ENCODE assay signal across 9 mouse cellular contexts in the genomic region with DNA sequence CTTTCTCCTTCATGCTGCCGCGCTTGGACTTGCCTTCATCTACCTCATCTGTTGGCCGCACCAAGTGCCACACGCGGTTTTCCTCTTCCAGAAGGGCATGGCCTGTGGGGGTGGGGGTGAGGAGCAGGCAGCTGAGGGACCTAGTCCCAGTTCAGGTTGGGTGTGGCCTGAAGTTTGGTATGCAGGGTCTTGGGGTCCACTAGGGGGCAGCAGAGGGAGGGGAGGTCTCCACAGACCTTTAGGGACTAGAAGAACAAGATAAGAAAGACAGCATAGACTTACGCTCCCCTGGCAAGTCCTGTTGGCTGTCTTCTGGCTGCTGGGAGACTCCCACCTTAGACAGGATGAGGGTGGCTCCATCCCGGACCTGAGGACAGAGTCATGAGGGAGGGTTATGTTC. TPM values are rescaled to one million over a fixed set of nuclear protein-coding genes. Genes with fewer than 3 reads are reported as not detected.
DNase-seq lines count a peak whose midpoint lies in the region; ATAC-seq and TF ChIP-seq lines count a peak whose summit lies in the region.
"Had no signal": no experiment of that assay in that cellular context is flagged by ENCODE, and none has a peak within 500 bp of the region (broad histone marks: within the 10 kb centered on the region; RNA-seq: fewer than 3 reads in every experiment).

No protein-coding gene starts in this region.

- H3K27me3 ChIP-seq in hindbrain, embryonic 11.5 days (ENCODE audit: control insufficient read depth, insufficient read depth, low read length) = no peaks in the 10 kb centered on the region
- no peaks in the 10 kb centered on the region for H3K27me3 ChIP-seq in hindbrain, embryonic 13.5 days
- H3K27me3 ChIP-seq in kidney, postnatal 0 days (ENCODE audit: insufficient read depth, low read length) = no peaks in the 10 kb centered on the region
- H3K27me3 ChIP-seq: limb, embryonic 12.5 days had no signal

- H3K4me1 ChIP-seq in hindbrain, embryonic 11.5 days (replicated peaks; ENCODE audit: control insufficient read depth, insufficient read depth, low read length) = no peaks in the 10 kb centered on the region
- H3K4me1 ChIP-seq in hindbrain, embryonic 13.5 days (replicated peaks) = no peaks in the 10 kb centered on the region
- no peaks in the 10 kb centered on the region for H3K4me1 ChIP-seq in kidney, postnatal 0 days (replicated peaks; ENCODE audit: insufficient read depth, low read length)
- H3K4me1 ChIP-seq: limb, embryonic 12.5 days had no signal

- TF ChIP-seq CTCF in kidney, postnatal 0 days (IDR thresholded peaks at IDR 0.05; ENCODE audit: low read depth) = peak; percentile 91

- ATAC-seq in hindbrain, embryonic 11.5 days (ENCODE audit: low FRiP score) = no peak; the same call in 1 of the 2 replicates
- no peak for ATAC-seq in hindbrain, embryonic 13.5 days (ENCODE audit: low FRiP score)
- no peak for ATAC-seq in kidney, postnatal 0 days (replicated peaks; ENCODE audit: low FRiP score, low read depth)
- peak; percentile 96 for ATAC-seq in megakaryocyte progenitor cell, adult 5-6 weeks (replicated peaks; ENCODE audit: poor library complexity)

- intact Hi-C loops in gastrocnemius, postnatal 14 days (cut with DNase I; ENCODE audit: low total_unique reads) = no loop called here

- H3K9ac ChIP-seq in hindbrain, embryonic 11.5 days (ENCODE audit: low read depth, low read length) = no peak overlapping the region
- no peak overlapping the region for H3K9ac ChIP-seq in hindbrain, embryonic 13.5 days
- no peak overlapping the region for H3K9ac ChIP-seq in kidney, postnatal 0 days (ENCODE audit: low read depth, low read length)
- H3K9ac ChIP-seq: limb, embryonic 12.5 days had no signal

- no peak overlapping the region for H3K4me2 ChIP-seq in hindbrain, embryonic 11.5 days (replicated peaks; ENCODE audit: low read depth, low read length)
- no peak overlapping the region for H3K4me2 ChIP-seq in hindbrain, embryonic 13.5 days
- H3K4me2 ChIP-seq in kidney, postnatal 0 days (ENCODE audit: low read length) = no peak overlapping the region
- H3K4me2 ChIP-seq: limb, embryonic 12.5 days had no signal

- WGBS in hindbrain, embryonic 11.5 days = 69% methylated on average over 7 of the region's 7 CpGs
- WGBS in hindbrain, embryonic 13.5 days = 61% methylated on average over 7 of the region's 7 CpGs
- WGBS in kidney, postnatal 0 days = 57% methylated on average over 7 of the region's 7 CpGs

- no peaks in the 10 kb centered on the region for H3K9me3 ChIP-seq in hindbrain, embryonic 11.5 days (ENCODE audit: control insufficient read depth, low read length)
- no peaks in the 10 kb centered on the region for H3K9me3 ChIP-seq in hindbrain, embryonic 13.5 days
- H3K9me3 ChIP-seq in kidney, postnatal 0 days (replicated peaks; ENCODE audit: low read length) = no peaks in the 10 kb centered on the region
- H3K9me3 ChIP-seq: limb, embryonic 12.5 days had no signal

- no peak overlapping the region for H3K4me3 ChIP-seq in hindbrain, embryonic 11.5 days (ENCODE audit: low read depth, low read length)
- no peak overlapping the region for H3K4me3 ChIP-seq in hindbrain, embryonic 13.5 days
- H3K4me3 ChIP-seq in kidney, postnatal 0 days (replicated peaks; ENCODE audit: low read depth, low read length) = no peak overlapping the region
- H3K4me3 ChIP-seq: limb, embryonic 12.5 days had no signal

- no peak overlapping the region for H3K27ac ChIP-seq in hindbrain, embryonic 11.5 days (ENCODE audit: low read depth, low read length)
- H3K27ac ChIP-seq in hindbrain, embryonic 13.5 days = no peak overlapping the region
- no peak overlapping the region for H3K27ac ChIP-seq in kidney, postnatal 0 days
- H3K27ac ChIP-seq: limb, embryonic 12.5 days had no signal

- H3K36me3 ChIP-seq in hindbrain, embryonic 11.5 days (ENCODE audit: control insufficient read depth, insufficient read depth, low read length) = peaks cover 43% of the 10 kb centered on the region
- peaks cover 98% of the 10 kb centered on the region for H3K36me3 ChIP-seq in hindbrain, embryonic 13.5 days
- peaks cover 82% of the 10 kb centered on the region for H3K36me3 ChIP-seq in kidney, postnatal 0 days (ENCODE audit: insufficient read depth, low read length)

- peak; percentile 84 for DNase-seq in hindbrain, embryonic 11.5 days (ENCODE audit: low spot score)
- peak; percentile 72 for DNase-seq in MEL-GATA-1-ER (ENCODE audit: extremely low read depth, low read depth)
- DNase-seq in cerebellum, postnatal 10 days = peak; percentile 89 to 91
- peak; percentile 70 for DNase-seq in gastrocnemius, postnatal 14 days
- DNase-seq in kidney, postnatal 0 days (ENCODE audit: low spot score) = peak; percentile 88
- DNase-seq in thymus, adult 18-20 months = peak; percentile 36 to 51

RNA-seq across cellular contexts. Expression of gene Mapk11, which starts 8.5 kb away (rescaled TPM):
- polyA plus RNA-seq in hindbrain, embryonic 11.5 days (2014; fragmentation: Nextera tagmentation; extraction: Ambion mirVana) = 38.5 and 40.4 TPM in 2 replicates
- 36.1 and 36.5 TPM in 2 replicates for polyA plus RNA-seq in hindbrain, embryonic 13.5 days (2015; fragmentation: Nextera tagmentation; extraction: Ambion mirVana)
- 1 to 10 TPM; 1.7 TPM for total RNA-seq in gastrocnemius, postnatal 14 days (2021)
- polyA plus RNA-seq in kidney, postnatal 0 days (2015; fragmentation: Nextera tagmentation; extraction: Ambion mirVana) = 7.5 and 9.3 TPM in 2 replicates
- total RNA-seq in megakaryocyte progenitor cell, adult 5-6 weeks (2015) = not detected in 2 replicates
- total RNA-seq in megakaryocyte progenitor cell, adult 5-6 weeks (2017) = 0.10 TPM in 1 of 2 replicates, not detected in the other

RNA-seq across cellular contexts. Expression of gene Mapk12, which starts 17.5 kb away (rescaled TPM):
- 16.5 and 17.8 TPM in 2 replicates for polyA plus RNA-seq in hindbrain, embryonic 11.5 days (2014; fragmentation: Nextera tagmentation; extraction: Ambion mirVana)
- 5.9 and 7.1 TPM in 2 replicates for polyA plus RNA-seq in hindbrain, embryonic 13.5 days (2015; fragmentation: Nextera tagmentation; extraction: Ambion mirVana)
- 100 to 1,000 TPM in 1 of 2 experiments, 10 to 100 TPM in 1; 91.5 to 104 TPM for total RNA-seq in gastrocnemius, postnatal 14 days (2021)
- 12.3 and 13.5 TPM in 2 replicates for polyA plus RNA-seq in kidney, postnatal 0 days (2015; fragmentation: Nextera tagmentation; extraction: Ambion mirVana)
- total RNA-seq in megakaryocyte progenitor cell, adult 5-6 weeks (2015) = 0.49 TPM in 1 of 2 replicates, not detected in the other
- 0.04 and 0.47 TPM in 2 replicates for total RNA-seq in megakaryocyte progenitor cell, adult 5-6 weeks (2017)

RNA-seq across cellular contexts. Expression of gene Plxnb2, which starts 22.6 kb away (rescaled TPM):
- polyA plus RNA-seq in hindbrain, embryonic 11.5 days (2014; fragmentation: Nextera tagmentation; extraction: Ambion mirVana) = 97.4 and 104 TPM in 2 replicates
- 99.2 and 104 TPM in 2 replicates for polyA plus RNA-seq in hindbrain, embryonic 13.5 days (2015; fragmentation: Nextera tagmentation; extraction: Ambion mirVana)
- 10 to 100 TPM; 20.9 to 23.8 TPM for total RNA-seq in gastrocnemius, postnatal 14 days (2021)
- polyA plus RNA-seq in kidney, postnatal 0 days (2015; fragmentation: Nextera tagmentation; extraction: Ambion mirVana) = 126 and 130 TPM in 2 replicates
- total RNA-seq in megakaryocyte progenitor cell, adult 5-6 weeks (2015) = 12.1 and 12.6 TPM in 2 replicates
- 9.3 and 14.5 TPM in 2 replicates for total RNA-seq in megakaryocyte progenitor cell, adult 5-6 weeks (2017)

RNA-seq across cellular contexts. Expression of gene Hdac10, which starts 29.5 kb away (rescaled TPM):
- polyA plus RNA-seq in hindbrain, embryonic 11.5 days (2014; fragmentation: Nextera tagmentation; extraction: Ambion mirVana) = 9.4 and 10.7 TPM in 2 replicates
- 24.3 and 24.5 TPM in 2 replicates for polyA plus RNA-seq in hindbrain, embryonic 13.5 days (2015; fragmentation: Nextera tagmentation; extraction: Ambion mirVana)
- total RNA-seq in gastrocnemius, postnatal 14 days (2021) = 1 to 10 TPM; 5.6 to 6.2 TPM
- 12.8 and 13.2 TPM in 2 replicates for polyA plus RNA-seq in kidney, postnatal 0 days (2015; fragmentation: Nextera tagmentation; extraction: Ambion mirVana)
- total RNA-seq in megakaryocyte progenitor cell, adult 5-6 weeks (2015) = 4.0 and 5.6 TPM in 2 replicates
- 9.8 and 12.0 TPM in 2 replicates for total RNA-seq in megakaryocyte progenitor cell, adult 5-6 weeks (2017)

RNA-seq across cellular contexts. Expression of gene Tubgcp6, which starts 35.0 kb away (rescaled TPM):
- polyA plus RNA-seq in hindbrain, embryonic 11.5 days (2014; fragmentation: Nextera tagmentation; extraction: Ambion mirVana) = 17.5 and 17.6 TPM in 2 replicates
- 17.5 and 18.9 TPM in 2 replicates for polyA plus RNA-seq in hindbrain, embryonic 13.5 days (2015; fragmentation: Nextera tagmentation; extraction: Ambion mirVana)
- total RNA-seq in gastrocnemius, postnatal 14 days (2021) = 1 to 10 TPM; 7.2 to 7.3 TPM
- 6.6 and 7.4 TPM in 2 replicates for polyA plus RNA-seq in kidney, postnatal 0 days (2015; fragmentation: Nextera tagmentation; extraction: Ambion mirVana)
- 22.2 and 24.7 TPM in 2 replicates for total RNA-seq in megakaryocyte progenitor cell, adult 5-6 weeks (2015)
- total RNA-seq in megakaryocyte progenitor cell, adult 5-6 weeks (2017) = 16.6 and 35.5 TPM in 2 replicates
